Mouse (Mus musculus) olfactory bulb, adult 2 months (tissue): ENCODE measurements at regions not wholly inside any gene's neighbourhood (a gene's known extent, or its start where the extent isn't known, plus 50 kb on each side); places are given as distances from the start of the nearest gene placed in this dataset.

Experiments
- CTCF ChIP-seq: fragments of 200-500 bp; IDR thresholded peaks from 2 replicates; pipeline ENCODE4 v1.5.1; 2012; ENCODE audit warnings: low read depth, mild to moderate bottlenecking, low read length, moderate library complexity; ENCODE audit not compliant: insufficient read depth
- POLR2A ChIP-seq: fragments of 200-500 bp; IDR thresholded peaks from 2 replicates; pipeline ENCODE4 v1.6.1; 2012; ENCODE audit warnings: mild to moderate bottlenecking, low read depth, low read length, moderate library complexity; ENCODE audit not compliant: insufficient read depth

- TF ChIP-seq CTCF (no peak), POLR2A (no peak)
Observed at GRCm38 (mm10) chr9:32937391-32937790, 301.4 kb downstream of the Ets1 start.
